Mouse (Mus musculus): ENCODE measurements around the gene Rhpn2.

GRCm38 (mm10) chr7:35314156-35314555 lies 19.8 kb upstream of the Rhpn2 start:
- TF ChIP-seq EP300 (IDR thresholded peaks at IDR 0.05; ENCODE audit: insufficient read depth, low read depth, low read length) (0 out of 2 replicates have a peak, but pooled peaks have one; percentile 17), CTCF (IDR thresholded peaks at IDR 0.05; ENCODE audit: low read depth, low read length) (no peak), POLR2A (IDR thresholded peaks at IDR 0.05; ENCODE audit: insufficient read depth, low read length) (no peak)
